Mouse (Mus musculus) heart, postnatal 0 days (tissue): ENCODE measurements around the gene Clpb. TPM values are rescaled to one million over a fixed set of nuclear protein-coding genes. Genes with fewer than 3 reads are reported as not detected.

Experiments
- ATAC-seq: fragments of 200-750 bp; cut with Nextera tagmentation; 2 replicates; pipeline ENCODE4 v1.8.0; 2017; ENCODE audit warnings: low read depth, moderate number of reproducible peaks, moderate library complexity; ENCODE audit not compliant: insufficient read depth
- DNase-seq: peaks from one replicate; pipeline ENCODE4 v3.0.0-alpha.2; 2016; ENCODE audit warnings: low spot score
- H3K27ac ChIP-seq: fragments of 300-500 bp; sonication (generic); 2 replicates; pipeline ENCODE4 v1.5.1; 2014; ENCODE audit warnings: low read depth, mild to moderate bottlenecking
- H3K27me3 ChIP-seq: fragments of 300-500 bp; sonication (generic); 2 replicates; pipeline ENCODE4 v1.6.1; 2014; ENCODE audit warnings: low read length, mixed read lengths; ENCODE audit not compliant: control insufficient read depth, insufficient read depth
- H3K36me3 ChIP-seq: fragments of 300-500 bp; sonication (generic); replicated peaks from 2 replicates; pipeline ENCODE4 v1.6.1; 2014; ENCODE audit warnings: low read length, mixed read lengths; ENCODE audit not compliant: control insufficient read depth, insufficient read depth
- H3K4me1 ChIP-seq: fragments of 300-500 bp; sonication (generic); 2 replicates; pipeline ENCODE4 v1.6.1; 2014; ENCODE audit warnings: antibody characterized with exemption; ENCODE audit not compliant: control insufficient read depth, insufficient read depth
- H3K4me2 ChIP-seq: fragments of 300-500 bp; sonication (generic); 2 replicates; pipeline ENCODE4 v1.6.1; 2014; ENCODE audit warnings: low read depth, mild to moderate bottlenecking, low read length, moderate library complexity
- H3K4me3 ChIP-seq: fragments of 300-500 bp; sonication (generic); 2 replicates; pipeline ENCODE4 v1.5.1; 2014; ENCODE audit warnings: low read depth, low read length
- H3K9ac ChIP-seq: fragments of 300-500 bp; sonication (generic); replicated peaks from 2 replicates; pipeline ENCODE4 v1.6.1; 2014; ENCODE audit warnings: low read depth, low read length, mixed read lengths
- H3K9me3 ChIP-seq: fragments of 300-500 bp; sonication (generic); replicated peaks from 2 replicates; pipeline ENCODE4 v1.6.1; 2016; ENCODE audit warnings: low read length; ENCODE audit not compliant: control insufficient read depth
- CTCF ChIP-seq: IDR thresholded peaks from 2 replicates; pipeline ENCODE4 v1.5.1; 2016; ENCODE audit warnings: antibody characterized with exemption, control low read depth, low read depth
- EP300 ChIP-seq: IDR thresholded peaks from 2 replicates; pipeline ENCODE4 v1.6.1; 2016; ENCODE audit warnings: antibody characterized with exemption, low read depth
- WGBS: fragments of 180-500 bp; shearing (Covaris S2); extraction: QIAGEN DNeasy Blood & Tissue Kit; methylation state at CpG from one replicate; pipeline ENCODE4 v1.1.7; 2014; 5-methylcytosine and 5-hydroxymethylcytosine counted together
- polyA plus RNA-seq: library from polyadenylated mRNA; unstranded; fragments of >200 nt; fragmentation: Nextera tagmentation; extraction: Ambion mirVana; gene quantifications from 2 replicates; pipeline ENCODE4 v1.2.1, GENCODE M21; 2015
- total RNA-seq: library from RNA; depleted of rRNA; stranded (reverse); fragments of >200 nt; gene quantifications from 2 replicates; pipeline ENCODE4 v1.2.3, GENCODE M21; 2014; ENCODE audit warnings: low replicate concordance

The Clpb gene
- total and polyA plus RNA-seq, 2 experiments from 2014 or later = 47.2 to 84.6 TPM

GRCm38 (mm10) chr7:101691863-101692262 lies 28.4 kb downstream of the Clpb start:
- 92% methylated on average over 8 of the region's 8 CpGs for WGBS
- no peak overlapping the region for H3K9ac ChIP-seq
- no peak overlapping the region for H3K27ac ChIP-seq
- H3K4me2 ChIP-seq = no peak overlapping the region
- no peaks in the 10 kb centered on the region for H3K27me3 ChIP-seq
- peaks cover 4% of the 10 kb centered on the region; the same call in 1 of the 2 replicates for H3K4me1 ChIP-seq
- no peak overlapping the region for H3K4me3 ChIP-seq
- 0 out of 2 replicates have a peak, but pooled peaks cover 3% of the 10 kb centered on the region for H3K36me3 ChIP-seq
- TF ChIP-seq CTCF (no peak), EP300 (no peak)
- ATAC-seq (no peak), DNase-seq (no peak)
- no peaks in the 10 kb centered on the region for H3K9me3 ChIP-seq

DNA sequence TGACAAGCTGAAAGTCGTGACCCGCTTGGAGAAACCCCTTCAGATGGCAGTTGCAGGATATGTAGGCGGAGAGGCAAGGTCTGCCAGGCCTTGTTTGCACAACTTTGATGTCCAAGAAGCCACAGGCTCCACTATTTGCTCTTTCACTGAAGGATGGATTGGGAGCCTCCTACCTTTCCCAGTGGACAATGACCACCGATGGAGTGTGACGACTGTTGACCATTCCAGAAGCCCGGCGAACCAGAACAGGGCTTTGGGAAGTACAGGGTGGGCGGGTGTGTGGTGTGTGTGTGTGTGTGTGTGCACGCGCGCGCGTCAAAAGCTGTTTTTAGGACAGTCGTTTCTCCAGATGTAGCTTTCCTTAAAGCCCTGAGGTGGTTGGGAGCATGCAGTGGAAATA lies 29.0 kb downstream of the Clpb start:
- ATAC-seq = no peak
- Histone ChIP-seq H3K9ac (no peak overlapping the region), H3K27ac (no peak overlapping the region), H3K36me3 (0 out of 2 replicates have a peak, but pooled peaks cover 3% of the 10 kb centered on the region), H3K27me3 (no peaks in the 10 kb centered on the region), H3K9me3 (no peaks in the 10 kb centered on the region), H3K4me2 (no peak overlapping the region), H3K4me3 (no peak overlapping the region), H3K4me1 (peaks cover 9% of the 10 kb centered on the region; the same call in 1 of the 2 replicates)
- WGBS = 91% methylated on average over 14 of the region's 14 CpGs
- no peak for TF ChIP-seq EP300
- no peak for TF ChIP-seq CTCF
- DNase-seq = no peak

DNA sequence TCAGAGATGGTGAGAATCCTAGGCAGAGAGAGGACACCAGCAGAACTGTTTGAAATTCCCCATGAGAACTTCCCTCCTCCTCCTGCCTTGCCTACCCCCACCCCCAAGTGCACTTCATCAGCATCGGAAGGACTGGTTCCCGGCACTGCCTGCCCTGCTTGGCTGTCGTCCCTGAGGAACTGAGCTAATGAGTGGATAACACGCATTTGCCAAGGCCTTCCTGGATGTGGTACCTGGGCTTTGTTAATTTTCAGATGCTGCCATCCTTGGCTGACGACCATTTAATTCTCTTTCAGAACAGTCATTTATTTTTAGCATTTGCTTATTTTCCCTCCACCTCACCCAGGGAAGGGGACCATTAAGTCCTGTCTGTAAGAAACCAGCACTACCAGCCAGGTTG lies 32.0 kb downstream of the Clpb start:
- 33% methylated on average over 5 of the region's 5 CpGs for WGBS
- TF ChIP-seq EP300 = no peak
- no peak for TF ChIP-seq CTCF
- no peaks in the 10 kb centered on the region for H3K36me3 ChIP-seq
- no peak overlapping the region for H3K9ac ChIP-seq
- H3K9me3 ChIP-seq = no peaks in the 10 kb centered on the region
- no peak for ATAC-seq
- H3K4me1 ChIP-seq = peaks cover 10% of the 10 kb centered on the region; the same call in 1 of the 2 replicates
- H3K27me3 ChIP-seq = no peaks in the 10 kb centered on the region
- H3K27ac ChIP-seq = no peak overlapping the region
- no peak for DNase-seq
- H3K4me3 ChIP-seq = no peak overlapping the region
- H3K4me2 ChIP-seq = no peak overlapping the region

DNA sequence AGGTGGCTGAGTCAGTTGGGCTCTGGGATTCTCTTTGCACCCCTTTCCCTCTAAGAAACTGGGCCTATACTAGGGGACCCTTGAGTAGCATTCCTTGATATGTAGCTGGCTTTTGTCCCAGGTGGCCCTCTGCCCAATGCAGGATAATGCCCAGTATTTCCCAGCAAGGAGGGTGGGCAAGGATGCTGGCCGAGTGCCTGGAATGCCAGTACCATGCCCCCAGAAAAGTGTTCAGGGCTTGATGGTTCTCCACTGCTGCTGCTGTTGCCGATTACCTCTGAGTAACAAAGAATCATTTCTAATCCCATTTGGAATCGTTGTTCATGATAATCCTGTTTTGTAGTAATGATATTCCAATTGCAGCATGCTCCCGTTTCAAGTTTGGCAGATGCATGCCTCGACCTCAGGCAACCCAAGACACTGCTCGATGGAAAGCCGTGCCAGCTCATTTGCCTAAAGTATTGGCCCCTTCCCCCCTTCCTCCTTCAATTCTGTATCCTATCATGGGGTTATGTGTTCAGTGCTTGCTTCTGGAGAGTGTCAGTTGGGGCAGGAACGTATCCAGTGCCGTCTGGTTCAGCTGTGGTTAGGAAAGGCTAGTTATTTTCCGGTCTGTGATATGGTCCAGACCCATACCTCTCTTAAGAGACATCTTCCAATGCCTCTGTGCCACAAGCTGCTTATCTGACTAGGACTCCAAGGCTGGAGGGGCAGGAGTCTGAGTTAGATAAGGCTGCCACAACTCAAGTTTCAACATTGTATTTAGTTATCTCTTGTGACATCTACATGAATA lies 33.7 kb downstream of the Clpb start:
- whole genome bisulfite sequencing = 29% methylated on average over 10 of the region's 10 CpGs
- no peaks in the 10 kb centered on the region for H3K36me3 ChIP-seq
- TF ChIP-seq EP300 (no peak), CTCF (no peak)
- H3K9me3 ChIP-seq = no peaks in the 10 kb centered on the region
- DNase-seq (no peak), ATAC-seq (no peak)
- peaks cover 10% of the 10 kb centered on the region; the same call in 1 of the 2 replicates for H3K4me1 ChIP-seq
- H3K27me3 ChIP-seq = no peaks in the 10 kb centered on the region
- H3K4me3 ChIP-seq = no peak overlapping the region
- H3K9ac ChIP-seq = no peak overlapping the region
- no peak overlapping the region for H3K4me2 ChIP-seq
- H3K27ac ChIP-seq = no peak overlapping the region

GRCm38 (mm10) chr7:101700296-101700695 lies 36.9 kb downstream of the Clpb start:
- DNase-seq (no peak), ATAC-seq (no peak)
- H3K27ac ChIP-seq = no peak overlapping the region
- no peak overlapping the region for H3K4me2 ChIP-seq
- H3K36me3 ChIP-seq = no peaks in the 10 kb centered on the region
- TF ChIP-seq CTCF (no peak), EP300 (no peak)
- no peak overlapping the region for H3K4me3 ChIP-seq
- H3K9me3 ChIP-seq = no peaks in the 10 kb centered on the region
- WGBS = 22% methylated on average over 3 of the region's 3 CpGs
- no peaks in the 10 kb centered on the region for H3K27me3 ChIP-seq
- H3K9ac ChIP-seq = no peak overlapping the region
- peaks cover 10% of the 10 kb centered on the region; the same call in 1 of the 2 replicates for H3K4me1 ChIP-seq
